Mouse (Mus musculus) liver, embryonic 16.5 days (tissue): Measurements from ENCODE around the gene Eps8. TPM values are rescaled to one million over a fixed set of nuclear protein-coding genes. Genes with fewer than 3 reads are reported as not detected.

Experiments
- ATAC-seq: fragments of 200-750 bp; cut with Nextera tagmentation; 2 replicates; pipeline ENCODE4 v1.8.0; 2017; ENCODE audit warnings: low read depth, mild to moderate bottlenecking, moderate number of reproducible peaks, moderate library complexity
- H3K27ac ChIP-seq: fragments of 300-500 bp; sonication (generic); 2 replicates; pipeline ENCODE4 v1.5.1; 2014; ENCODE audit warnings: mild to moderate bottlenecking, low read length
- H3K27me3 ChIP-seq: fragments of 300-500 bp; sonication (generic); 2 replicates; pipeline ENCODE4 v1.6.1; 2014; ENCODE audit warnings: low read depth, low read length, mixed read lengths; ENCODE audit not compliant: control insufficient read depth, insufficient read depth
- H3K36me3 ChIP-seq: fragments of 300-500 bp; sonication (generic); 2 replicates; pipeline ENCODE4 v1.6.1; 2014; ENCODE audit warnings: mild to moderate bottlenecking; ENCODE audit not compliant: control insufficient read depth, insufficient read depth
- H3K4me1 ChIP-seq: fragments of 300-500 bp; sonication (generic); 2 replicates; pipeline ENCODE4 v1.6.1; 2014; ENCODE audit warnings: low read depth, low read length, mixed read lengths; ENCODE audit not compliant: control insufficient read depth
- H3K4me2 ChIP-seq: fragments of 300-500 bp; sonication (generic); 2 replicates; pipeline ENCODE4 v1.6.1; 2014; ENCODE audit warnings: low read depth, low read length, mixed read lengths
- H3K4me3 ChIP-seq: fragments of 300-500 bp; sonication (generic); 2 replicates; pipeline ENCODE4 v1.5.1; 2014; ENCODE audit warnings: low read depth, mild to moderate bottlenecking, low read length
- H3K9ac ChIP-seq: fragments of 300-500 bp; sonication (generic); 2 replicates; pipeline ENCODE4 v1.6.1; 2014; ENCODE audit warnings: low read depth, low read length
- H3K9me3 ChIP-seq: fragments of 300-500 bp; sonication (generic); replicated peaks from 2 replicates; pipeline ENCODE4 v1.6.1; 2016; ENCODE audit warnings: low read length; ENCODE audit not compliant: control insufficient read depth
- WGBS: fragments of 180-500 bp; shearing (Covaris S2); extraction: QIAGEN DNeasy Blood & Tissue Kit; methylation state at CpG from one replicate; pipeline ENCODE4 v1.1.7; 2014; ENCODE audit not compliant: insufficient replicate concordance; 5-methylcytosine and 5-hydroxymethylcytosine counted together
- polyA plus RNA-seq: library from polyadenylated mRNA; unstranded; fragments of >200 nt; fragmentation: Nextera tagmentation; extraction: Ambion mirVana; gene quantifications from 2 replicates; pipeline ENCODE4 v1.2.1, GENCODE M21; 2015

The Eps8 gene
- polyA plus RNA-seq, 1 experiment from 2014 or later: 3.7 TPM

GRCm38 (mm10) chr6:137638834-137639567 is 15.7 kb downstream of the Eps8 start:
- Histone ChIP-seq H3K36me3 (no peaks in the 10 kb centered on the region), H3K27me3 (no peaks in the 10 kb centered on the region), H3K27ac (no peak overlapping the region), H3K9ac (no peak overlapping the region), H3K4me1 (no peaks in the 10 kb centered on the region), H3K4me2 (no peak overlapping the region), H3K4me3 (no peak overlapping the region), H3K9me3 (no peaks in the 10 kb centered on the region)
- ATAC-seq: no peak
- WGBS: 70% methylated on average over 11 of the region's 11 CpGs

GRCm38 (mm10) chr6:137637443-137637842 is 17.2 kb downstream of the Eps8 start:
- no peak overlapping the region for H3K9ac ChIP-seq
- H3K27me3 ChIP-seq: no peaks in the 10 kb centered on the region
- no peaks in the 10 kb centered on the region for H3K36me3 ChIP-seq
- no peaks in the 10 kb centered on the region for H3K9me3 ChIP-seq
- WGBS: 18% methylated on average over 7 of the region's 7 CpGs
- H3K4me3 ChIP-seq: no peak overlapping the region
- no peak overlapping the region for H3K4me2 ChIP-seq
- ATAC-seq: no peak
- H3K27ac ChIP-seq: no peak overlapping the region
- no peaks in the 10 kb centered on the region for H3K4me1 ChIP-seq

- Histone ChIP-seq H3K4me1 (no peaks in the 10 kb centered on the region), H3K27ac (no peak overlapping the region), H3K9ac (no peak overlapping the region), H3K36me3 (no peaks in the 10 kb centered on the region), H3K4me2 (no peak overlapping the region), H3K27me3 (no peaks in the 10 kb centered on the region), H3K9me3 (no peaks in the 10 kb centered on the region), H3K4me3 (no peak overlapping the region)
- no peak for ATAC-seq
- 60% methylated on average over 5 of the region's 5 CpGs for WGBS
These were observed 18.5 kb downstream of the Eps8 start for GRCm38 (mm10) chr6:137636131-137636530.

GRCm38 (mm10) chr6:137633626-137634025 is 21.1 kb downstream of the Eps8 start:
- no peak overlapping the region for H3K4me3 ChIP-seq
- H3K9me3 ChIP-seq: no peaks in the 10 kb centered on the region
- H3K9ac ChIP-seq: no peak overlapping the region
- 70% methylated on average over 4 of the region's 4 CpGs for WGBS
- no peaks in the 10 kb centered on the region for H3K27me3 ChIP-seq
- ATAC-seq: no peak
- H3K4me1 ChIP-seq: no peaks in the 10 kb centered on the region
- H3K4me2 ChIP-seq: no peak overlapping the region
- no peaks in the 10 kb centered on the region for H3K36me3 ChIP-seq
- no peak overlapping the region for H3K27ac ChIP-seq

GRCm38 (mm10) chr6:137633121-137633520 is 21.6 kb downstream of the Eps8 start:
- no peak for ATAC-seq
- 64% methylated on average over 8 of the region's 8 CpGs for WGBS

GRCm38 (mm10) chr6:137630387-137630786 is 24.3 kb downstream of the Eps8 start:
- H3K27ac ChIP-seq: no peak overlapping the region
- WGBS: 57% methylated on average over 13 of the region's 13 CpGs
- no peaks in the 10 kb centered on the region for H3K36me3 ChIP-seq
- no peak overlapping the region for H3K4me3 ChIP-seq
- H3K9ac ChIP-seq: no peak overlapping the region
- no peak overlapping the region for H3K4me2 ChIP-seq
- no peaks in the 10 kb centered on the region for H3K4me1 ChIP-seq
- no peak for ATAC-seq
- H3K9me3 ChIP-seq: no peaks in the 10 kb centered on the region
- no peaks in the 10 kb centered on the region for H3K27me3 ChIP-seq

More at GRCm38 (mm10) chr6:137633121-137633520, 21.6 kb downstream of the Eps8 start:
- Histone ChIP-seq H3K4me2 (no peak overlapping the region), H3K9ac (no peak overlapping the region), H3K36me3 (no peaks in the 10 kb centered on the region), H3K4me3 (no peak overlapping the region), H3K4me1 (no peaks in the 10 kb centered on the region), H3K27ac (no peak overlapping the region), H3K27me3 (no peaks in the 10 kb centered on the region), H3K9me3 (no peaks in the 10 kb centered on the region)

- no peaks in the 10 kb centered on the region for H3K4me1 ChIP-seq
- no peak overlapping the region for H3K4me2 ChIP-seq
- no peak overlapping the region for H3K27ac ChIP-seq
- H3K27me3 ChIP-seq: no peaks in the 10 kb centered on the region
- H3K9ac ChIP-seq: no peak overlapping the region
- no peaks in the 10 kb centered on the region for H3K9me3 ChIP-seq
- 61% methylated on average over 13 of the region's 13 CpGs for WGBS
- no peaks in the 10 kb centered on the region for H3K36me3 ChIP-seq
- H3K4me3 ChIP-seq: no peak overlapping the region
- no peak for ATAC-seq
These were observed 25.0 kb downstream of the Eps8 start for GRCm38 (mm10) chr6:137629603-137630231.

- Histone ChIP-seq H3K27ac (no peak overlapping the region), H3K9ac (no peak overlapping the region), H3K27me3 (no peaks in the 10 kb centered on the region), H3K36me3 (no peaks in the 10 kb centered on the region), H3K4me1 (no peaks in the 10 kb centered on the region), H3K9me3 (no peaks in the 10 kb centered on the region), H3K4me3 (no peak overlapping the region), H3K4me2 (no peak overlapping the region)
- ATAC-seq: no peak
- WGBS: 68% methylated on average over 6 of the region's 6 CpGs
These were observed 26.0 kb downstream of the Eps8 start for GRCm38 (mm10) chr6:137628715-137629114.

GRCm38 (mm10) chr6:137621021-137621420 is 33.7 kb downstream of the Eps8 start:
- H3K27me3 ChIP-seq: no peaks in the 10 kb centered on the region
- H3K27ac ChIP-seq: no peak overlapping the region
- H3K4me2 ChIP-seq: no peak overlapping the region
- 66% methylated on average over 2 of the region's 2 CpGs for WGBS
- ATAC-seq: no peak
- no peaks in the 10 kb centered on the region for H3K9me3 ChIP-seq
- no peak overlapping the region for H3K4me3 ChIP-seq
- H3K36me3 ChIP-seq: no peaks in the 10 kb centered on the region
- no peak overlapping the region for H3K9ac ChIP-seq
- no peaks in the 10 kb centered on the region for H3K4me1 ChIP-seq
